Mouse (Mus musculus) heart, embryonic 14.5 days (tissue): ENCODE measurements around the gene Clnk. TPM values are rescaled to one million over a fixed set of nuclear protein-coding genes. Genes with fewer than 3 reads are reported as not detected.

Experiments used
- ATAC-seq: fragments of 200-750 bp; cut with Nextera tagmentation; 2 replicates; pipeline ENCODE4 v1.8.0; 2017; ENCODE audit warnings: low read depth, moderate TSS enrichment; ENCODE audit not compliant: insufficient number of reproducible peaks, insufficient read depth, low FRiP score
- H3K27ac ChIP-seq, 2 experiments: fragments of 200-500 bp in 1 of 2; fragments of 300-500 bp in 1 of 2; sonication (generic) in 1 of 2; replicated peaks in 1 of 2; 2 replicates each; pipeline ENCODE4 v1.5.1; 2012 to 2014; ENCODE audit warnings: low read depth in 2 of 2, low read length in 2 of 2, control low read depth in 1 of 2, mild to moderate bottlenecking in 1 of 2, mixed read lengths in 1 of 2; ENCODE audit not compliant: control insufficient read depth in 1 of 2, insufficient read depth in 1 of 2
- H3K27me3 ChIP-seq: fragments of 300-500 bp; sonication (generic); 2 replicates; pipeline ENCODE4 v1.6.1; 2014; ENCODE audit warnings: mild to moderate bottlenecking, low read length, control low read depth; ENCODE audit not compliant: control insufficient read depth, insufficient read depth
- H3K36me3 ChIP-seq: fragments of 300-500 bp; sonication (generic); 2 replicates; pipeline ENCODE4 v1.6.1; 2014; ENCODE audit warnings: mild to moderate bottlenecking, control low read depth, low read length, mixed read lengths; ENCODE audit not compliant: control insufficient read depth, insufficient read depth
- H3K4me1 ChIP-seq, 2 experiments: fragments of 200-500 bp in 1 of 2; fragments of 300-500 bp in 1 of 2; sonication (generic) in 1 of 2; 2 replicates each; pipeline ENCODE4 v1.6.1; 2012 to 2014; ENCODE audit warnings: low read length in 2 of 2, control low read depth in 1 of 2, mixed read lengths in 1 of 2; ENCODE audit not compliant: control insufficient read depth in 2 of 2, insufficient read depth in 2 of 2
- H3K4me2 ChIP-seq: fragments of 300-500 bp; sonication (generic); 2 replicates; pipeline ENCODE4 v1.6.1; 2014; ENCODE audit warnings: mild to moderate bottlenecking, low read length
- H3K4me3 ChIP-seq, 2 experiments: fragments of 200-500 bp in 1 of 2; fragments of 300-500 bp in 1 of 2; sonication (generic) in 1 of 2; 2 replicates each; pipeline ENCODE4 v1.5.1; 2012 to 2014; ENCODE audit warnings: low read length in 2 of 2, mild to moderate bottlenecking in 2 of 2, control low read depth in 1 of 2, low read depth in 1 of 2, moderate library complexity in 1 of 2; ENCODE audit not compliant: control insufficient read depth in 1 of 2, insufficient read depth in 1 of 2
- H3K9ac ChIP-seq: fragments of 300-500 bp; sonication (generic); 2 replicates; pipeline ENCODE4 v1.6.1; 2014; ENCODE audit warnings: mild to moderate bottlenecking, low read length
- H3K9me3 ChIP-seq: fragments of 300-500 bp; sonication (generic); 2 replicates; pipeline ENCODE4 v1.6.1; 2016; ENCODE audit warnings: low read length, control low read depth; ENCODE audit not compliant: control insufficient read depth
- WGBS: fragments of 180-500 bp; shearing (Covaris S2); extraction: QIAGEN DNeasy Blood & Tissue Kit; methylation state at CpG from one replicate; pipeline ENCODE4 v1.1.7; 2014; 5-methylcytosine and 5-hydroxymethylcytosine counted together
- polyA plus RNA-seq: library from polyadenylated mRNA; unstranded; fragments of >200 nt; fragmentation: Nextera tagmentation; extraction: Ambion mirVana; gene quantifications from 2 replicates; pipeline ENCODE4 v1.2.1, GENCODE M21; 2014

Clnk gene
- polyA plus RNA-seq, 1 experiment from 2014 or later, result not detected

- no peak overlapping the region for H3K27ac ChIP-seq
- H3K9me3 ChIP-seq, result 0 out of 2 replicates have a peak, but pooled peaks cover 4% of the 10 kb centered on the region
- no peak overlapping the region for H3K9ac ChIP-seq
- ATAC-seq, result no peak
- no peak overlapping the region for H3K4me2 ChIP-seq
- H3K4me3 ChIP-seq, result no peak overlapping the region
- no peaks in the 10 kb centered on the region for H3K36me3 ChIP-seq
- WGBS, result 94% methylated on average over 1 of the region's 1 CpGs
- H3K27me3 ChIP-seq, result no peaks in the 10 kb centered on the region
- H3K4me1 ChIP-seq, result no peaks in the 10 kb centered on the region
Observed at GRCm38 (mm10) chr5:38850171-38850570, 26.4 kb downstream of the Clnk start.

GRCm38 (mm10) chr5:38845529-38845928, 31.1 kb downstream of the Clnk start:
- Histone ChIP-seq H3K9ac (no peak overlapping the region), H3K36me3 (no peaks in the 10 kb centered on the region), H3K4me1 (no peaks in the 10 kb centered on the region; a peak in 1 of 4 replicates), H3K4me2 (no peak overlapping the region), H3K27ac (no peak overlapping the region), H3K4me3 (no peak overlapping the region), H3K27me3 (no peaks in the 10 kb centered on the region), H3K9me3 (no peaks in the 10 kb centered on the region)
- no peak for ATAC-seq
- 16% methylated on average over 3 of the region's 3 CpGs for WGBS

GRCm38 (mm10) chr5:38844312-38844711, 32.3 kb downstream of the Clnk start:
- Histone ChIP-seq H3K27me3 (no peaks in the 10 kb centered on the region), H3K36me3 (no peaks in the 10 kb centered on the region), H3K4me1 (no peaks in the 10 kb centered on the region; a peak in 1 of 4 replicates), H3K9ac (no peak overlapping the region), H3K27ac (no peak overlapping the region), H3K9me3 (no peaks in the 10 kb centered on the region), H3K4me3 (no peak overlapping the region), H3K4me2 (no peak overlapping the region)
- ATAC-seq, result no peak
- WGBS, result 91% methylated on average over 2 of the region's 2 CpGs

- no peaks in the 10 kb centered on the region; a peak in 1 of 4 replicates for H3K4me1 ChIP-seq
- no peak overlapping the region for H3K4me2 ChIP-seq
- H3K36me3 ChIP-seq, result no peaks in the 10 kb centered on the region
- H3K4me3 ChIP-seq, result no peak overlapping the region
- H3K9me3 ChIP-seq, result no peaks in the 10 kb centered on the region
- no peaks in the 10 kb centered on the region for H3K27me3 ChIP-seq
- WGBS, result 100% methylated on average over 1 of the region's 1 CpGs
- no peak overlapping the region for H3K9ac ChIP-seq
- no peak for ATAC-seq
- H3K27ac ChIP-seq, result no peak overlapping the region
Observed at GRCm38 (mm10) chr5:38839981-38840380, 36.6 kb downstream of the Clnk start.

- no peaks in the 10 kb centered on the region for H3K9me3 ChIP-seq
- H3K4me2 ChIP-seq, result no peak overlapping the region
- no peak overlapping the region for H3K4me3 ChIP-seq
- no peaks in the 10 kb centered on the region for H3K36me3 ChIP-seq
- H3K27ac ChIP-seq, result no peak overlapping the region
- no peaks in the 10 kb centered on the region for H3K4me1 ChIP-seq
- H3K27me3 ChIP-seq, result no peaks in the 10 kb centered on the region
- no peak for ATAC-seq
- 62% methylated on average over 6 of the region's 6 CpGs for WGBS
- no peak overlapping the region for H3K9ac ChIP-seq
Observed at GRCm38 (mm10) chr5:38827310-38827709, 49.3 kb downstream of the Clnk start.

- no peaks in the 10 kb centered on the region for H3K36me3 ChIP-seq
- H3K27ac ChIP-seq, result no peak overlapping the region
- H3K27me3 ChIP-seq, result no peaks in the 10 kb centered on the region
- H3K4me3 ChIP-seq, result no peak overlapping the region
- 73% methylated on average over 5 of the region's 5 CpGs for WGBS
- H3K4me1 ChIP-seq, result no peaks in the 10 kb centered on the region
- H3K4me2 ChIP-seq, result no peak overlapping the region
- no peak for ATAC-seq
- H3K9ac ChIP-seq, result no peak overlapping the region
- no peaks in the 10 kb centered on the region for H3K9me3 ChIP-seq
Observed at GRCm38 (mm10) chr5:38826586-38826985, 50.0 kb downstream of the Clnk start.

- Histone ChIP-seq H3K4me2 (no peak overlapping the region), H3K4me3 (no peak overlapping the region), H3K27ac (no peak overlapping the region), H3K9me3 (no peaks in the 10 kb centered on the region), H3K9ac (no peak overlapping the region), H3K27me3 (no peaks in the 10 kb centered on the region), H3K4me1 (no peaks in the 10 kb centered on the region), H3K36me3 (no peaks in the 10 kb centered on the region)
- 69% methylated on average over 14 of the region's 14 CpGs for WGBS
- no peak for ATAC-seq
Observed at GRCm38 (mm10) chr5:38824132-38824965, 52.3 kb downstream of the Clnk start.
